Mouse (Mus musculus) liver, adult 2 months (tissue): ENCODE results near the gene Tspan17.

Source experiments
- CTCF ChIP-seq: fragments of 200-500 bp; IDR thresholded peaks from 2 replicates; pipeline ENCODE4 v1.5.1; 2011; ENCODE audit warnings: low read depth, low read length, control low read depth
- POLR2A ChIP-seq: fragments of 200-500 bp; IDR thresholded peaks from 2 replicates; pipeline ENCODE4 v1.6.1; 2011; ENCODE audit warnings: low read length, control low read depth; ENCODE audit not compliant: insufficient read depth; ENCODE audit errors: extremely low read depth

DNA sequence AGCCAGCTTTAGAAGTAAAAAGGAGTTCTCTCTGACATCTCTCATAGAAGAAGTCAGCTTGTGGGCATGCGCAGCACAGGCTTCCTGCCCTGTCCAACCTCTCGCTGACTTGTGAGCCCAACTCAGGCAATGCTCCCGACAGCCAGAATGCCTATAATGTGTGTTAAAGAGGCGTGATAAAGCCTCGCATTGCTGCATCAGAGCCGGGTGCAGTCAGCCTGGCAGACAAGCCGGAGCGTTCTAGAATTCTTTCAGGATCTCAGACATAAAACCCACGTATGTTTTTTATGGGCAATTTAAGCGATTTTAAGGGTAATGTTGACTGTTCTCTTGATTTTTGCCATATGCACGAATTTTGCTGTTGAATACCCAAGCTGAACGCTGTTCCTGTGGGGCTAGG, 18.9 kb downstream of the Tspan17 start:
- TF ChIP-seq CTCF (no peak), POLR2A (no peak)
